Mouse (Mus musculus) heart, postnatal 0 days (tissue): ENCODE data around the gene Ksr2. TPM values are rescaled to one million over a fixed set of nuclear protein-coding genes. Genes with fewer than 3 reads are reported as not detected.

Experiments
- ATAC-seq: fragments of 200-750 bp; cut with Nextera tagmentation; 2 replicates; pipeline ENCODE4 v1.8.0; 2017; ENCODE audit warnings: low read depth, moderate number of reproducible peaks, moderate library complexity; ENCODE audit not compliant: insufficient read depth
- DNase-seq: peaks from one replicate; pipeline ENCODE4 v3.0.0-alpha.2; 2016; ENCODE audit warnings: low spot score
- H3K27ac ChIP-seq: fragments of 300-500 bp; sonication (generic); 2 replicates; pipeline ENCODE4 v1.5.1; 2014; ENCODE audit warnings: low read depth, mild to moderate bottlenecking
- H3K27me3 ChIP-seq: fragments of 300-500 bp; sonication (generic); 2 replicates; pipeline ENCODE4 v1.6.1; 2014; ENCODE audit warnings: low read length, mixed read lengths; ENCODE audit not compliant: control insufficient read depth, insufficient read depth
- H3K36me3 ChIP-seq: fragments of 300-500 bp; sonication (generic); replicated peaks from 2 replicates; pipeline ENCODE4 v1.6.1; 2014; ENCODE audit warnings: low read length, mixed read lengths; ENCODE audit not compliant: control insufficient read depth, insufficient read depth
- H3K4me1 ChIP-seq: fragments of 300-500 bp; sonication (generic); 2 replicates; pipeline ENCODE4 v1.6.1; 2014; ENCODE audit warnings: antibody characterized with exemption; ENCODE audit not compliant: control insufficient read depth, insufficient read depth
- H3K4me2 ChIP-seq: fragments of 300-500 bp; sonication (generic); 2 replicates; pipeline ENCODE4 v1.6.1; 2014; ENCODE audit warnings: low read depth, mild to moderate bottlenecking, low read length, moderate library complexity
- H3K4me3 ChIP-seq: fragments of 300-500 bp; sonication (generic); 2 replicates; pipeline ENCODE4 v1.5.1; 2014; ENCODE audit warnings: low read depth, low read length
- H3K9ac ChIP-seq: fragments of 300-500 bp; sonication (generic); replicated peaks from 2 replicates; pipeline ENCODE4 v1.6.1; 2014; ENCODE audit warnings: low read depth, low read length, mixed read lengths
- H3K9me3 ChIP-seq: fragments of 300-500 bp; sonication (generic); replicated peaks from 2 replicates; pipeline ENCODE4 v1.6.1; 2016; ENCODE audit warnings: low read length; ENCODE audit not compliant: control insufficient read depth
- CTCF ChIP-seq: IDR thresholded peaks from 2 replicates; pipeline ENCODE4 v1.5.1; 2016; ENCODE audit warnings: antibody characterized with exemption, control low read depth, low read depth
- EP300 ChIP-seq: IDR thresholded peaks from 2 replicates; pipeline ENCODE4 v1.6.1; 2016; ENCODE audit warnings: antibody characterized with exemption, low read depth
- whole genome bisulfite sequencing: fragments of 180-500 bp; shearing (Covaris S2); extraction: QIAGEN DNeasy Blood & Tissue Kit; methylation state at CpG from one replicate; pipeline ENCODE4 v1.1.7; 2014; 5-methylcytosine and 5-hydroxymethylcytosine counted together
- polyA plus RNA-seq: library from polyadenylated mRNA; unstranded; fragments of >200 nt; fragmentation: Nextera tagmentation; extraction: Ambion mirVana; gene quantifications from 2 replicates; pipeline ENCODE4 v1.2.1, GENCODE M21; 2015
- total RNA-seq: library from RNA; depleted of rRNA; stranded (reverse); fragments of >200 nt; gene quantifications from 2 replicates; pipeline ENCODE4 v1.2.3, GENCODE M21; 2014; ENCODE audit warnings: low replicate concordance

Gene Ksr2
- total and polyA plus RNA-seq, 2 experiments from 2014 or later = under 0.01 TPM; not detected in 1

DNA sequence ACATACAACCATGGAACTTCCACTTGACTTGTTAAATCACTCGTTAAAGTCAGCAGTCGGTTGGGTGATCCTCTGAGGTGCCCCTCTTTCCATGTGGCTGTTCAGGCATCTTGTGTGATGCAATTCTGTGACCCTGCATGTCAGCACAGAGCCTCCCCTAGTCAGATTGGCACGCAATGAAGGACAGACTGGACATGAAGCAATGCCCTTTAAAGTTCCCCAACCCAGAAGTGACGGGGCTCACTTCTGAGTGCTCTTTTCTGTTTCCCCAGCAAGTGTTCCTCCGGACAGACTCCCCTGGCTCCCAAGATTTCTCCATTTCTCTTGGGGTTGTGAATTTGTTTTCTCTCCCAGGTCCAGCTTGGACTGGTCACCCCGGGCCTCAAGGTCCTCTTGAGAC lies 317.5 kb downstream of the Ksr2 start:
- no peaks in the 10 kb centered on the region for H3K4me1 ChIP-seq
- no peaks in the 10 kb centered on the region for H3K9me3 ChIP-seq
- H3K27ac ChIP-seq = no peak overlapping the region
- DNase-seq = no peak
- 69% methylated on average over 6 of the region's 6 CpGs for WGBS
- no peak overlapping the region for H3K9ac ChIP-seq
- no peak for ATAC-seq
- H3K4me3 ChIP-seq = no peak overlapping the region
- H3K4me2 ChIP-seq = no peak overlapping the region
- no peaks in the 10 kb centered on the region for H3K27me3 ChIP-seq
- TF ChIP-seq EP300 (no peak), CTCF (no peak)
- no peaks in the 10 kb centered on the region for H3K36me3 ChIP-seq

DNA sequence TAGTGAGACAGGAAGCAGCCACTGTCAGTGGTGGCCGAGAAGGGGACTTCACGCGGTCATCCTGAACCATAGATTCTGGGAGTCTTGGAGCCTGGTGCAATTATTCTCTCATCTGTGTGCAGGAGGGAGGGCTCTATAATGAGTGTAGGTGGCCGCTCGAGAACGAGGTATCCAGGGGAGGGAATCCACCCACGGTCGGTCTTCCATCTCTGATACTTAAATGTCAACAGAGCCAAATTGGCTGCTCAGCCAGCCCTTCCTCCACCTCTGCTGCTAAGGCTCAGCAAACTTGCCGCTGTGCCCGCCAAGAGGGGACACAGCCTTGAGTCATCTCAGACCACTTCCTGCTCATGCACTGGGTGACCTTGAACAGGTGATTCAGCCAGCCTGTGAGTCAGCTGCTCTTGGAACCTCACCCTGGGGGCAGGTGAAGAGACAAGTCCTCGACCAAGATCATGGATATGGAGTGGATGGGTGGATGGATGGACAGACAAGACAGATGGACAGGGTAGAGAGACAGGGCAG lies 330.9 kb downstream of the Ksr2 start:
- Histone ChIP-seq H3K36me3 (no peaks in the 10 kb centered on the region), H3K9me3 (no peaks in the 10 kb centered on the region), H3K4me2 (no peak overlapping the region), H3K4me1 (no peaks in the 10 kb centered on the region), H3K27me3 (no peaks in the 10 kb centered on the region), H3K27ac (no peak overlapping the region), H3K9ac (no peak overlapping the region), H3K4me3 (no peak overlapping the region)
- ATAC-seq (no peak), DNase-seq (no peak)
- 43% methylated on average over 11 of the region's 11 CpGs for WGBS
- TF ChIP-seq CTCF (no peak), EP300 (no peak)

DNA sequence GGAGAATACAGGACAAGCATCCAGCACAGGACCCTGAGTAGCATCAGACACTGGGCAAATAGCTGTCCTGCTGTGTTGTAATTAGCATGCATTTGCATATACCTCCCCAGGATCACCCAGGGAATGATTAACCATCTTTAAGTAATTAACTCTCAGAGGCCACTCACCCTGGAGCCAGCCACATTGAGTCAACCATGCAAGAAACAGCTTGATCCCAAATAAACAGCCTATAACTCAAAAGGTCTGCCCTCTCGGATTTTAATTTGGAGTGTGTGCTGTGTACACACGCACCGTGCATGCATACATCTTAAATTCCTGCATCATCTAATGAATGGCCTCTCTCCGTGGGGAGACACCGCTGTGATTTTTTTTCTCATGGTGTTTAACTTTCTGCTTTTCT lies 335.6 kb downstream of the Ksr2 start:
- TF ChIP-seq EP300 (no peak), CTCF (no peak)
- Histone ChIP-seq H3K27me3 (no peaks in the 10 kb centered on the region), H3K9ac (no peak overlapping the region), H3K9me3 (no peaks in the 10 kb centered on the region), H3K4me2 (no peak overlapping the region), H3K36me3 (no peaks in the 10 kb centered on the region), H3K4me1 (no peaks in the 10 kb centered on the region), H3K4me3 (no peak overlapping the region), H3K27ac (no peak overlapping the region)
- DNase-seq (no peak), ATAC-seq (no peak)
- WGBS = 48% methylated on average over 5 of the region's 5 CpGs

DNA sequence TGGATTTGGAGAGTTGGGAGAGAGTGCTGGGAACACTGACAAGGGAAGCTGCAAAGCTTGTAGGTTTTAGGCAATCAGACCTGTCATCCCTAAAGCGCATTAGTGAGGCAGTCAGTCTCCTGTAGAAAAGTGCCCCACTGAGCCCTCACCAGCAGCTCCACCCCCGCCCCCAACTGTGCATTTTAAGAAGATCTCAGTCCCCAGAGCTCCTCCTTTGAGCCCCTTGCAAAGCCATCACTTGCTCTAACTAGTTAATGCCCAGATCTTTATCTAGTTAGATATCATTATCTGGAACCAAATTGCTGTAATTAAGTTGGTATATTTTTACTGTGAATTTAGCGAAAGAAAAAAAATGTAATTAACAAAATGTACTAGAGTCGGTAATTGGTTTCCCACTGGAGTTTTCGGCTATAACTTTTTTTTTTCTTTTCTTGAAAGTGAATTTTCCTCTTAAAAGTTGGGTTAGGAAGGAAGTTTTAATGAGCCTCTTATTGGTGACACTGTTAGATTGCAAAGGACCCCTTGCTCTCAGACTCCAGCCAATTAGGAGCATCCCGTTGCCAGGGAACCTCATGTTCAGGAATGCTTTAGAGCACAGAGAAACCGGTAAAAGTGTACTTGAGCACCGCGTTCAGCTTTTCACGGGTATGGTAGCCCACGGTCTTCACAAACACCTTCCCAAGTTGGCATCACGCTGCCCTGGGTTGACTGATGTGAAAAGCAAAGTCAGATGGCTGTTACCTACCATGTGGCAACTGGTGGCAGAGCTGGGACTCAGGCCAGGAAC lies 344.1 kb downstream of the Ksr2 start:
- Histone ChIP-seq H3K9me3 (no peaks in the 10 kb centered on the region), H3K9ac (no peak overlapping the region), H3K36me3 (no peaks in the 10 kb centered on the region), H3K4me3 (no peak overlapping the region), H3K27me3 (no peaks in the 10 kb centered on the region), H3K4me2 (no peak overlapping the region), H3K27ac (no peak overlapping the region), H3K4me1 (no peaks in the 10 kb centered on the region)
- no peak for ATAC-seq
- 33% methylated on average over 12 of the region's 12 CpGs for WGBS
- TF ChIP-seq CTCF = no peak
- no peak for TF ChIP-seq EP300
- DNase-seq = no peak

DNA sequence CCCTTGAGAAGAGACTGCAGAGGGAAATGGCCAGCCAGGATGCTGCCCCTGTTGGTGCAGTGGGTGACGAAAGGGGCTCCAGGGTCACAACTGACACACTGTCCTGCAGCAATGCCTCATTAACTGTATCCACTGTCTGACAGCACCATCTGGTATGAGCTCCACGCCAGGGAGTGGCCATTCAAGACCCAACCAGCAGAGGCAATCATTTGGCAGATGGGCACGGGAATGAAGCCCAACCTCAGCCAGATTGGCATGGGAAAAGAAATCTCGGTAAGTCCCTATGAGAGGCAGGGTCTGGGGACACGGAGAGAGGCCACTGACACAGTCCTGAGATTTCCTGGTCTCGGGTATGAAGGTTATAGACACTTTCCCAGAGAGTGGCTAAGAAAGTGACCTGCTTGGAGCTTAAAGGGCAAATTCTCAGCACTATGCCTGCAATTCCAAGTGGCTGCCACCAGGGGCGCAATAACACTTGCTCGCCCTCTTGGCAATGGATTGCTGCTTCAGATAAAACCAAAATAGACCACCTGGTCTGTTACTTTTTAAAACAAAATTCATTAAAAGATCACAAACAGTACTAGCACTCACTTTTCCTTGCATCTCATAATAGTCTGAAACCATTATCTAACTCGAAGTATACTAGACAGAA lies 347.5 kb downstream of the Ksr2 start:
- no peaks in the 10 kb centered on the region for H3K9me3 ChIP-seq
- ATAC-seq = no peak
- TF ChIP-seq EP300 (no peak), CTCF (no peak)
- H3K27ac ChIP-seq = no peak overlapping the region
- H3K36me3 ChIP-seq = no peaks in the 10 kb centered on the region
- H3K4me1 ChIP-seq = no peaks in the 10 kb centered on the region
- no peak overlapping the region for H3K9ac ChIP-seq
- H3K4me2 ChIP-seq = no peak overlapping the region
- no peak overlapping the region for H3K4me3 ChIP-seq
- WGBS = 72% methylated on average over 9 of the region's 9 CpGs
- no peak for DNase-seq
- H3K27me3 ChIP-seq = no peaks in the 10 kb centered on the region

DNA sequence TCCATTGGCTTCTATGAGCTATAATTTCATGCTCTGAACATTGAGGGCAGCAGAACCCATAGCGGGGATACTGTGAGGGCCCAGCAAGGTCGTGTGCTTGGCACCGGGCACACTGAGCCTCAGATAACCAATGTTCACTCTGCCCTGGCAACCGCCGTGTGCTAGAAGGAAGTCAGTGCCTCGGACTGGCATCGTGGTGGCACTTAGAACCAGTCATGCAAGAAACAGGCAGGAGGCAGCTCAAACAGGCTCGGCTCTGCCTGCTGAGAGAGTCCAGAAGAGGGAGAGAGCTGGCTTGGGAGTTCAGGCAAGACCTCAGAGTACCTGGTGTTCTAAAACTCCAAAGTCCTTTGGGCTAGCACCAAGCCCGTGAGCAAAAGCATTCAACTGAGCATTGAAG lies 350.7 kb downstream of the Ksr2 start:
- no peak for DNase-seq
- Histone ChIP-seq H3K36me3 (no peaks in the 10 kb centered on the region), H3K4me1 (no peaks in the 10 kb centered on the region), H3K9ac (no peak overlapping the region), H3K27ac (no peak overlapping the region), H3K27me3 (no peaks in the 10 kb centered on the region), H3K4me3 (no peak overlapping the region), H3K9me3 (no peaks in the 10 kb centered on the region), H3K4me2 (no peak overlapping the region)
- ATAC-seq = no peak
- no peak for TF ChIP-seq CTCF
- no peak for TF ChIP-seq EP300
- 74% methylated on average over 9 of the region's 9 CpGs for WGBS
